ENCODE assay signal across 18 mouse cellular contexts in genomic region chr16:33914997-33915396, GRCm38 (mm10). TPM values are rescaled to one million over a fixed set of nuclear protein-coding genes. Genes with fewer than 3 reads are reported as not detected.
A peak's percentile ranks its signal among the peaks of the same experiment; 100 is the strongest.
DNase-seq lines count a peak whose midpoint lies in the region; ATAC-seq lines count a peak whose summit lies in the region.
"Had no signal": no experiment of that assay in that cellular context is flagged by ENCODE, and none has a peak within 500 bp of the region (broad histone marks: within the 10 kb centered on the region; RNA-seq: fewer than 3 reads in every experiment).

No protein-coding gene starts in this region.

- WGBS in heart, embryonic 16.5 days, result 81% methylated on average over 4 of the region's 4 CpGs
- WGBS in limb, embryonic 10.5 days, result 90% methylated on average over 4 of the region's 4 CpGs

- no peak overlapping the region for H3K9ac ChIP-seq in heart, embryonic 16.5 days (ENCODE audit: low read length)
- H3K9ac ChIP-seq: limb, embryonic 13.5 days; liver, embryonic 14.5 days; midbrain, embryonic 12.5 days had no signal

- peak overlapping the region; percentile 7; the same call in 1 of the 2 replicates for H3K27ac ChIP-seq in heart, embryonic 16.5 days (ENCODE audit: low read length)
- 0 out of 2 replicates have a peak overlapping the region, but pooled peaks have one; percentile 9 for H3K27ac ChIP-seq in limb, embryonic 10.5 days
- H3K27ac ChIP-seq: forebrain, embryonic 10.5 days; limb, embryonic 13.5 days; liver, embryonic 14.5 days; midbrain, embryonic 12.5 days had no signal

- intact Hi-C loops in heart, postnatal 36 days (cut with DNase I), result no loop called here

- H3K4me3 ChIP-seq in heart, embryonic 16.5 days (ENCODE audit: low read length), result no peak overlapping the region
- no peak overlapping the region for H3K4me3 ChIP-seq in limb, embryonic 10.5 days
- H3K4me3 ChIP-seq: forebrain, embryonic 10.5 days; limb, embryonic 13.5 days; midbrain, embryonic 12.5 days had no signal

- no peaks in the 10 kb centered on the region for H3K9me3 ChIP-seq in heart, embryonic 16.5 days (replicated peaks; ENCODE audit: control insufficient read depth, low read length)
- H3K9me3 ChIP-seq in limb, embryonic 10.5 days (replicated peaks), result no peaks in the 10 kb centered on the region
- H3K9me3 ChIP-seq: forebrain, embryonic 10.5 days; limb, embryonic 13.5 days; midbrain, embryonic 12.5 days had no signal

- no peak overlapping the region for H3K4me2 ChIP-seq in heart, embryonic 16.5 days (ENCODE audit: low read depth, low read length)
- H3K4me2 ChIP-seq: limb, embryonic 13.5 days; midbrain, embryonic 12.5 days had no signal

- H3K4me1 ChIP-seq in heart, embryonic 16.5 days (ENCODE audit: control insufficient read depth, insufficient read depth, low read length), result peaks cover 32% of the 10 kb centered on the region
- H3K4me1 ChIP-seq in limb, embryonic 10.5 days, result peaks cover 11% of the 10 kb centered on the region

- peaks cover 17% of the 10 kb centered on the region for H3K36me3 ChIP-seq in heart, embryonic 16.5 days (ENCODE audit: control insufficient read depth, insufficient read depth)
- peaks cover 83% of the 10 kb centered on the region for H3K36me3 ChIP-seq in limb, embryonic 10.5 days
- H3K36me3 ChIP-seq: midbrain, embryonic 12.5 days had no signal

- ATAC-seq in heart, embryonic 16.5 days (replicated peaks; ENCODE audit: extremely low read depth, insufficient read depth, low FRiP score), result no peak
- no peak for ATAC-seq in CD4-positive, CD25-positive, alpha-beta regulatory T cell, adult 4 months

- no peak for DNase-seq in heart, postnatal 36 days
- peak; percentile 28 for DNase-seq in lung, postnatal 36 days
- no peak for DNase-seq in lung, postnatal 10 days
- no peak for DNase-seq in limb, embryonic 10.5 days (ENCODE audit: low spot score)
- DNase-seq in embryo, embryonic 10.5 days (ENCODE audit: low spot score), result no peak
- DNase-seq: cerebellum, postnatal 10 days; embryo, embryonic 11 days; heart, adult 18-20 months; kidney, adult 11 months; kidney, postnatal 14 days; lung, postnatal 14 days; thymus, postnatal 14 days had no signal

- H3K27me3 ChIP-seq in heart, embryonic 16.5 days (ENCODE audit: control insufficient read depth, insufficient read depth, low read length), result no peaks in the 10 kb centered on the region
- no peaks in the 10 kb centered on the region for H3K27me3 ChIP-seq in limb, embryonic 10.5 days (ENCODE audit: low read depth, poor library complexity, severe bottlenecking)
- H3K27me3 ChIP-seq: limb, embryonic 13.5 days; midbrain, embryonic 12.5 days had no signal

RNA-seq across cellular contexts. Expression of gene Umps, which starts 51.8 kb away (rescaled TPM):
- 29.4 and 30.7 TPM in 2 replicates for polyA plus RNA-seq in heart, embryonic 16.5 days (2015; fragmentation: Nextera tagmentation; extraction: Ambion mirVana)
- total RNA-seq in heart, postnatal 36 days (2021), result 1 to 10 TPM; 7.9 to 8.6 TPM
- polyA plus RNA-seq in limb, embryonic 10.5 days (2016; fragmentation: Nextera tagmentation; extraction: Ambion mirVana), result 107 and 119 TPM in 2 replicates
- polyA plus RNA-seq in CD4-positive, CD25-positive, alpha-beta regulatory T cell, adult 4 months (2017; shearing (Covaris generic)), result 10 to 100 TPM; 29.8 to 35.1 TPM
